Mouse (Mus musculus) liver, adult 2 months (tissue): Measurements from ENCODE around the gene Ifnz.
"Not testable (repeated sequence)": the region's sequence is repeated elsewhere in the genome, so short reads cannot be mapped to it uniquely, and the experiment has no call there.

Source experiments
- CTCF ChIP-seq: fragments of 200-500 bp; IDR thresholded peaks from 2 replicates; pipeline ENCODE4 v1.5.1; 2011; ENCODE audit warnings: low read depth, low read length, control low read depth
- POLR2A ChIP-seq: fragments of 200-500 bp; IDR thresholded peaks from 2 replicates; pipeline ENCODE4 v1.6.1; 2011; ENCODE audit warnings: low read length, control low read depth; ENCODE audit not compliant: insufficient read depth; ENCODE audit errors: extremely low read depth

DNA sequence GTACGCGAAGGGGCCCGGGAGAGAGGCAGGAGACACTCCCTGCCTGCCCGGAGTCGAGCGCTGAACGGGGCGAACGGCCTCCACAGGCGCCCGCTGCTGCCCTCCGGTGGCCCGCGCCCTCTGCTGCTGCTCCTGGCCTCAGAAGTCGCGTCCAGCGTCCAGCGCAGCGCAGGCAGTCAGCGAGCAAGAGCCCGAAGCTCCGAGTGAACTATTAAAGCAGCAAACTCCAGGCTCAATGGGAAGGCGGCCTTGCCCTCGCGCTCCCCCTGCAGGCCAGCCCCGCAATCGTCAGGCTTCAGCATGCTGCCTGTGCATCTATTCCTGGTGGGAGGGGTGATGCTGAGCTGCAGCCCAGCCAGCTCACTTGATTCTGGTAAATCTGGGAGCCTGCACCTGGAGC lies 3.5 kb downstream of the Ifnz start, which contains the start of gene Gm13276:
- not testable (repeated sequence) for TF ChIP-seq POLR2A, CTCF
